Mouse (Mus musculus) liver, embryonic 13.5 days (tissue): ENCODE results near the gene Usp34. TPM values are rescaled to one million over a fixed set of nuclear protein-coding genes. Genes with fewer than 3 reads are reported as not detected.
"Not testable (repeated sequence)": the region's sequence is repeated elsewhere in the genome, so short reads cannot be mapped to it uniquely, and the experiment has no call there.

Experiments used
- ATAC-seq: fragments of 200-750 bp; cut with Nextera tagmentation; 2 replicates; pipeline ENCODE4 v1.8.0; 2017; ENCODE audit warnings: low read depth, mild to moderate bottlenecking, moderate number of reproducible peaks, moderate library complexity
- DNase-seq: peaks from one replicate; pipeline ENCODE4 v3.0.0; 2022
- H3K27ac ChIP-seq: fragments of 300-500 bp; sonication (generic); 2 replicates; pipeline ENCODE4 v1.5.1; 2015; ENCODE audit warnings: moderate library complexity, mild to moderate bottlenecking, inconsistent platforms
- H3K27me3 ChIP-seq: fragments of 300-500 bp; sonication (generic); 2 replicates; pipeline ENCODE4 v1.6.1; 2015; ENCODE audit warnings: mild to moderate bottlenecking, inconsistent platforms
- H3K36me3 ChIP-seq: fragments of 300-500 bp; sonication (generic); 2 replicates; pipeline ENCODE4 v1.6.1; 2015; ENCODE audit warnings: mild to moderate bottlenecking, inconsistent platforms
- H3K4me1 ChIP-seq: fragments of 300-500 bp; sonication (generic); replicated peaks from 2 replicates; pipeline ENCODE4 v1.6.1; 2015; ENCODE audit warnings: inconsistent platforms
- H3K4me2 ChIP-seq: fragments of 300-500 bp; sonication (generic); 2 replicates; pipeline ENCODE4 v1.6.1; 2015; ENCODE audit warnings: inconsistent platforms, mild to moderate bottlenecking, moderate library complexity
- H3K4me3 ChIP-seq: fragments of 300-500 bp; sonication (generic); replicated peaks from 2 replicates; pipeline ENCODE4 v1.5.1; 2015; ENCODE audit warnings: mild to moderate bottlenecking, inconsistent platforms
- H3K9ac ChIP-seq: fragments of 300-500 bp; sonication (generic); 2 replicates; pipeline ENCODE4 v1.6.1; 2015; ENCODE audit warnings: mild to moderate bottlenecking, inconsistent platforms
- H3K9me3 ChIP-seq: fragments of 300-500 bp; sonication (generic); replicated peaks from 2 replicates; pipeline ENCODE4 v1.6.1; 2016; ENCODE audit warnings: inconsistent platforms
- WGBS: fragments of 180-500 bp; shearing (Covaris S2); methylation state at CpG from one replicate; pipeline ENCODE4 v1.1.7; 2015; ENCODE audit not compliant: insufficient replicate concordance; 5-methylcytosine and 5-hydroxymethylcytosine counted together
- polyA plus RNA-seq: library from polyadenylated mRNA; unstranded; fragments of >200 nt; fragmentation: Nextera tagmentation; extraction: Ambion mirVana; gene quantifications from 2 replicates; pipeline ENCODE4 v1.2.1, GENCODE M21; 2015

Usp34 gene
- polyA plus RNA-seq, 1 experiment from 2014 or later, result 9.4 TPM

GRCm38 (mm10) chr11:23428301-23428700, 121.6 kb downstream of the Usp34 start:
- no peaks in the 10 kb centered on the region for H3K9me3 ChIP-seq
- H3K4me2 ChIP-seq, result no peak overlapping the region
- H3K36me3 ChIP-seq, result peaks cover 57% of the 10 kb centered on the region
- ATAC-seq (no peak), DNase-seq (no peak)
- WGBS, result 84% methylated on average over 6 of the region's 6 CpGs
- no peak overlapping the region for H3K27ac ChIP-seq
- H3K9ac ChIP-seq, result no peak overlapping the region
- no peaks in the 10 kb centered on the region for H3K27me3 ChIP-seq
- H3K4me3 ChIP-seq, result no peak overlapping the region
- no peaks in the 10 kb centered on the region for H3K4me1 ChIP-seq

GRCm38 (mm10) chr11:23430013-23430412, 123.3 kb downstream of the Usp34 start:
- Histone ChIP-seq H3K4me1 (no peaks in the 10 kb centered on the region), H3K27ac (no peak overlapping the region), H3K4me3 (no peak overlapping the region), H3K36me3 (peaks cover 63% of the 10 kb centered on the region), H3K27me3 (no peaks in the 10 kb centered on the region), H3K4me2 (no peak overlapping the region), H3K9ac (no peak overlapping the region), H3K9me3 (no peaks in the 10 kb centered on the region)
- ATAC-seq, result no peak
- 87% methylated on average over 2 of the region's 2 CpGs for WGBS
- DNase-seq, result no peak

GRCm38 (mm10) chr11:23436076-23436475, 129.4 kb downstream of the Usp34 start:
- H3K9me3 ChIP-seq, result no peaks in the 10 kb centered on the region
- H3K36me3 ChIP-seq, result peaks cover 75% of the 10 kb centered on the region
- no peaks in the 10 kb centered on the region for H3K4me1 ChIP-seq
- H3K9ac ChIP-seq, result no peak overlapping the region
- WGBS, result 75% methylated on average over 2 of the region's 2 CpGs
- H3K27me3 ChIP-seq, result no peaks in the 10 kb centered on the region
- no peak for ATAC-seq
- H3K27ac ChIP-seq, result no peak overlapping the region
- no peak for DNase-seq
- no peak overlapping the region for H3K4me2 ChIP-seq
- no peak overlapping the region for H3K4me3 ChIP-seq

- not testable (repeated sequence) for H3K27ac ChIP-seq, H3K4me1 ChIP-seq, ATAC-seq, H3K4me2 ChIP-seq, H3K9ac ChIP-seq, H3K9me3 ChIP-seq, DNase-seq, H3K27me3 ChIP-seq, H3K4me3 ChIP-seq
- H3K36me3 ChIP-seq, result peaks cover 46% of the 10 kb centered on the region
- 91% methylated on average over 2 of the region's 2 CpGs for WGBS
Observed at GRCm38 (mm10) chr11:23465862-23466261, 159.2 kb downstream of the Usp34 start.

- ATAC-seq (no peak), DNase-seq (no peak)
- Histone ChIP-seq H3K27me3 (no peaks in the 10 kb centered on the region), H3K36me3 (peaks cover 91% of the 10 kb centered on the region), H3K9ac (no peak overlapping the region), H3K4me3 (no peak overlapping the region), H3K27ac (no peak overlapping the region), H3K4me1 (peaks cover 5% of the 10 kb centered on the region), H3K9me3 (no peaks in the 10 kb centered on the region), H3K4me2 (no peak overlapping the region)
- WGBS, result 35% methylated on average over 1 of the region's 1 CpGs
Observed at GRCm38 (mm10) chr11:23489955-23490354, 183.3 kb downstream of the Usp34 start.

- Histone ChIP-seq H3K4me1 (peaks cover 27% of the 10 kb centered on the region), H3K4me3 (no peak overlapping the region), H3K27ac (no peak overlapping the region), H3K9ac (no peak overlapping the region), H3K9me3 (no peaks in the 10 kb centered on the region), H3K36me3 (peaks cover 84% of the 10 kb centered on the region), H3K27me3 (no peaks in the 10 kb centered on the region), H3K4me2 (no peak overlapping the region)
- 75% methylated on average over 4 of the region's 4 CpGs for WGBS
- DNase-seq, result no peak
- no peak for ATAC-seq
Observed at GRCm38 (mm10) chr11:23492048-23492790, 185.5 kb downstream of the Usp34 start.

GRCm38 (mm10) chr11:23495231-23495630, 188.5 kb downstream of the Usp34 start:
- H3K4me1 ChIP-seq, result peaks cover 35% of the 10 kb centered on the region
- H3K4me2 ChIP-seq, result peak overlapping the region; percentile 84; the same call in 1 of the 2 replicates
- H3K27me3 ChIP-seq, result no peaks in the 10 kb centered on the region
- WGBS, result 90% methylated on average over 6 of the region's 6 CpGs
- no peak overlapping the region for H3K27ac ChIP-seq
- no peak for DNase-seq
- H3K36me3 ChIP-seq, result peaks cover 54% of the 10 kb centered on the region
- H3K9me3 ChIP-seq, result no peaks in the 10 kb centered on the region
- ATAC-seq, result no peak
- no peak overlapping the region for H3K4me3 ChIP-seq
- H3K9ac ChIP-seq, result no peak overlapping the region

- Histone ChIP-seq H3K9me3 (no peaks in the 10 kb centered on the region), H3K36me3 (peaks cover 40% of the 10 kb centered on the region), H3K4me3 (peak overlapping the region; percentile 92), H3K9ac (peak overlapping the region; percentile 96), H3K27me3 (no peaks in the 10 kb centered on the region), H3K27ac (0 out of 2 replicates have a peak overlapping the region, but pooled peaks have one; percentile 92), H3K4me1 (peaks cover 35% of the 10 kb centered on the region), H3K4me2 (peak overlapping the region; percentile 84)
- ATAC-seq (no peak), DNase-seq (peak; percentile 4)
- 61% methylated on average over 6 of the region's 6 CpGs for WGBS
Observed at GRCm38 (mm10) chr11:23496661-23497060, 190.0 kb downstream of the Usp34 start.

- 0% methylated on average over 22 of the region's 22 CpGs for WGBS
- DNase-seq, result no peak
Observed at GRCm38 (mm10) chr11:23497335-23497717, 190.6 kb downstream of the Usp34 start.

GRCm38 (mm10) chr11:23497718-23498509, 191.2 kb downstream of the Usp34 start, which contains the start of gene Ahsa2:
Gene Ahsa2, minus strand, starts transcription at chr11:23498030.
- H3K9ac ChIP-seq, result peak within 1 kb of the TSS; percentile 96
- H3K4me3 ChIP-seq, result peak within 1 kb of the TSS; percentile 92
- no peaks in the 10 kb centered on the region for H3K27me3 ChIP-seq
- H3K4me1 ChIP-seq, result peaks cover 35% of the 10 kb centered on the region
- DNase-seq, result peak; percentile 96
- H3K9me3 ChIP-seq, result no peaks in the 10 kb centered on the region
- ATAC-seq, result peak; percentile 93
- under 1% methylated on average over 57 of the region's 66 CpGs for WGBS
- peaks cover 29% of the 10 kb centered on the region for H3K36me3 ChIP-seq
- peak within 1 kb of the TSS; percentile 86 for H3K4me2 ChIP-seq
- H3K27ac ChIP-seq, result peak within 1 kb of the TSS; percentile 92

More at GRCm38 (mm10) chr11:23497335-23497717, 190.6 kb downstream of the Usp34 start:
- Histone ChIP-seq H3K4me3 (peak overlapping the region; percentile 92), H3K4me2 (peak overlapping the region; percentile 84), H3K9me3 (no peaks in the 10 kb centered on the region), H3K36me3 (peaks cover 35% of the 10 kb centered on the region), H3K4me1 (peaks cover 35% of the 10 kb centered on the region), H3K27ac (peak overlapping the region; percentile 92), H3K9ac (peak overlapping the region; percentile 96), H3K27me3 (no peaks in the 10 kb centered on the region)
- peak; percentile 64 for ATAC-seq

GRCm38 (mm10) chr11:23498609-23499008, 191.9 kb downstream of the Usp34 start:
- Histone ChIP-seq H3K4me3 (peak overlapping the region; percentile 67), H3K4me2 (peak overlapping the region; percentile 86), H3K27ac (peak overlapping the region; percentile 75), H3K9ac (peak overlapping the region; percentile 76), H3K36me3 (peaks cover 22% of the 10 kb centered on the region), H3K27me3 (no peaks in the 10 kb centered on the region), H3K4me1 (peaks cover 35% of the 10 kb centered on the region), H3K9me3 (no peaks in the 10 kb centered on the region)
- ATAC-seq, result no peak
- 16% methylated on average over 5 of the region's 5 CpGs for WGBS
- DNase-seq, result no peak
